Mouse (Mus musculus) testis, adult 2 months (tissue): ENCODE measurements around the gene Tgfbr2.

ENCODE experiments used
- CTCF ChIP-seq: fragments of 200-500 bp; IDR thresholded peaks from 2 replicates; pipeline ENCODE4 v1.5.1; 2012; ENCODE audit warnings: low read depth, mild to moderate bottlenecking, inconsistent platforms, low read length, moderate library complexity; ENCODE audit not compliant: control insufficient read depth, insufficient read depth, insufficient replicate concordance
- POLR2A ChIP-seq: fragments of 200-500 bp; IDR thresholded peaks from 2 replicates; pipeline ENCODE4 v1.6.1; 2012; ENCODE audit warnings: low read depth, mild to moderate bottlenecking, inconsistent platforms, low read length, moderate library complexity; ENCODE audit not compliant: control insufficient read depth

GRCm38 (mm10) chr9:116083300-116083699 is 91.9 kb downstream of the Tgfbr2 start:
- no peak for TF ChIP-seq CTCF
- TF ChIP-seq POLR2A: no peak
